Mouse (Mus musculus): ENCODE results near the gene Kdm5b. TPM values are rescaled to one million over a fixed set of nuclear protein-coding genes. Genes with fewer than 3 reads are reported as not detected.
"Not testable (repeated sequence)": the region's sequence is repeated elsewhere in the genome, so short reads cannot be mapped to it uniquely, and the experiment has no call there.

Gene Kdm5b
- polyA plus RNA-seq, 1 experiment = 11.2 TPM

DNA sequence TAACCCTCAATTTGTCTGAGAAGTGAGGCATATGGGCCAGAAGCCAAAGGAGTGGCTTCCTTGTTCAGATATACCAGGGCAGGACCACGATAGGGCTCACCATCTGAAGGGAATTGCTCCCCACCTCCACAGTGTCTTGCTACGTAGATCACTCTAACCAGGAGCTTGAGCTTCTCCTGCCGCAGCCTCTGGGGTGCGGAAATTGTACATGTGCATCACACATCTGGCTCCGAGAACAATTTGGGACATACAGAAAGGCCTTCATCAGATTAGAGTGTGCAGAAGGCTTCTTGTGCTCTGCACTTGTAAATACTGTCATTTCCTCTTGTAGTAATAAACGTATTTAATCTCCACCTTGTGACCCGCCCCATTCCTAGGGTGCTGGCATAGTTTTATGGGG is 38.8 kb upstream of the Kdm5b start:
- Histone ChIP-seq H3K4me3 (no peak overlapping the region), H3K4me2 (ENCODE audit: low read depth) (no peak overlapping the region), H3K79me2 (ENCODE audit: control insufficient read depth, insufficient read depth) (no peaks in the 10 kb centered on the region), H3ac (ENCODE audit: control insufficient read depth, insufficient read length) (no peak overlapping the region), H3K27me3 (ENCODE audit: control insufficient read depth, insufficient read depth, insufficient read length) (no peaks in the 10 kb centered on the region), H3K36me3 (ENCODE audit: control insufficient read depth, insufficient read depth) (no peaks in the 10 kb centered on the region)
- TF ChIP-seq TCF3 (IDR thresholded peaks at IDR 0.05; ENCODE audit: insufficient read length, low read depth) (no peak), MYOD1 (IDR thresholded peaks at IDR 0.05; ENCODE audit: control insufficient read depth in 1 of 3, insufficient read length in 2 of 3, low read depth in 2 of 3) (no peak), TCF12 (IDR thresholded peaks at IDR 0.05; ENCODE audit: insufficient read depth, poor library complexity, severe bottlenecking) (no peak), MAX (IDR thresholded peaks at IDR 0.05; ENCODE audit: low read depth) (no peak), E2F4 (IDR thresholded peaks at IDR 0.05; ENCODE audit: insufficient read depth) (no peak), POLR2AphosphoS2 (IDR thresholded peaks at IDR 0.05; ENCODE audit: insufficient read length, low read depth) (no peak), USF1 (IDR thresholded peaks at IDR 0.05; ENCODE audit: low read depth) (no peak), CEBPB (IDR thresholded peaks at IDR 0.05; ENCODE audit: insufficient read depth, poor library complexity, severe bottlenecking) (no peak), SRF (IDR thresholded peaks at IDR 0.05; ENCODE audit: control insufficient read depth, insufficient read length, low read depth) (no peak)

DNA sequence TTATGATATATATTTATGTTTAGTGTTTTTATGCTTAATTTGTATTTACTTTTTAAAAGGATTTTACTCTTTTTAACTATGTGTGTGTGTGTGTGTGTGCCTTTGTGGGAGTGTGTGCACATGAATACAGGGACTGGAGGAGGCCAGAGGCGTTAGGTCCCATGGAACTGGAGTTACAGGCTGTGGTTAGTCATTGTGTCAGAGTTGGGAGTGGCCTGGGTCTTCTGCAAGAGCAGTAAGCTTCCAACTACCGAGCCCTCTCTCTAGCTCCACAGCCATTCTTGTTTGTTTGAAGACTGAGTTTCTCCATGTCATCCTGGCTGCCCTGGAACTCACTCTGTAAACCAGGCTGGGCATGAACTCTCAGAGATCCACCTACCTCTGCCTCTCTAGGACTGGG is 37.6 kb upstream of the Kdm5b start:
- Histone ChIP-seq H3K36me3 (ENCODE audit: control insufficient read depth, insufficient read depth) (no peaks in the 10 kb centered on the region), H3ac (ENCODE audit: control insufficient read depth, insufficient read length) (no peak overlapping the region), H3K27me3 (ENCODE audit: control insufficient read depth, insufficient read depth, insufficient read length) (no peaks in the 10 kb centered on the region), H3K4me3 (no peak overlapping the region), H3K4me2 (ENCODE audit: low read depth) (no peak overlapping the region), H3K79me2 (ENCODE audit: control insufficient read depth, insufficient read depth) (no peaks in the 10 kb centered on the region)
- TF ChIP-seq TCF12 (IDR thresholded peaks at IDR 0.05; ENCODE audit: insufficient read depth, poor library complexity, severe bottlenecking) (no peak), E2F4 (IDR thresholded peaks at IDR 0.05; ENCODE audit: insufficient read depth) (no peak)

DNA sequence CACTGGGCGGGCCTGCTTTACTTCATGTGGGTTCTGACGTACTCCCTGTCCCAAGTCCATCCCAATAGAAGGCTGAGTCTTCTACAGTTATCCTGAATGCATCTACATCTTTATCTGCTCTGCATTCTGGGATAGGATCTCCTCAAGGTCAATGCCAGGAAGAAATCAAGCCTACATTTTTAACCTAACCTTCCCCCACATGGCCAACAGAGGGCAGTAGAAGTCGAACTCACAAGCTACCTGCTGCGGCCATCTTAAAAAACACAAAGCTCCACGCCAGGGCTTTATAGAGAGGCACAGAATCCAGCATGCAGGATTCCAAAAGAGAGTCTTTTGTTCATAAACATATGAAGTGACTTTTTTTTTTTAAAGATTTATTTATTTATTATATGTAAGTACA is 35.5 kb upstream of the Kdm5b start:
- Histone ChIP-seq H3K4me2 (ENCODE audit: low read depth) (no peak overlapping the region), H3K79me2 (ENCODE audit: control insufficient read depth, insufficient read depth) (no peaks in the 10 kb centered on the region)

GRCm38 (mm10) chr1:134525015-134525414 is 35.0 kb upstream of the Kdm5b start:
- Histone ChIP-seq H3K36me3 (ENCODE audit: control insufficient read depth, insufficient read depth) (no peaks in the 10 kb centered on the region), H3K79me2 (ENCODE audit: control insufficient read depth, insufficient read depth) (no peaks in the 10 kb centered on the region), H3ac (ENCODE audit: control insufficient read depth, insufficient read length) (no peak overlapping the region), H3K27me3 (ENCODE audit: control insufficient read depth, insufficient read depth, insufficient read length) (no peaks in the 10 kb centered on the region), H3K4me2 (ENCODE audit: low read depth) (no peak overlapping the region), H3K4me3 (no peak overlapping the region)
- TF ChIP-seq MYOD1 (IDR thresholded peaks at IDR 0.05; ENCODE audit: control insufficient read depth in 1 of 3, insufficient read length in 2 of 3, low read depth in 2 of 3) = no peak
- TF ChIP-seq SRF (IDR thresholded peaks at IDR 0.05; ENCODE audit: control insufficient read depth, insufficient read length, low read depth) = no peak

More for the DNA sequence above, 35.5 kb upstream of the Kdm5b start:
- Histone ChIP-seq H3K36me3 (ENCODE audit: control insufficient read depth, insufficient read depth) (no peaks in the 10 kb centered on the region), H3K4me3 (no peak overlapping the region), H3K27me3 (ENCODE audit: control insufficient read depth, insufficient read depth, insufficient read length) (no peaks in the 10 kb centered on the region), H3ac (ENCODE audit: control insufficient read depth, insufficient read length) (no peak overlapping the region)
- no peak for TF ChIP-seq REST (IDR thresholded peaks at IDR 0.05; ENCODE audit: insufficient read depth, insufficient read length)
- no peak for TF ChIP-seq CEBPB (IDR thresholded peaks at IDR 0.05; ENCODE audit: insufficient read depth, poor library complexity, severe bottlenecking)
- TF ChIP-seq POLR2AphosphoS2 (IDR thresholded peaks at IDR 0.05; ENCODE audit: insufficient read length, low read depth) = no peak
- no peak for TF ChIP-seq MYOD1 (IDR thresholded peaks at IDR 0.05; ENCODE audit: control insufficient read depth in 1 of 3, insufficient read length in 2 of 3, low read depth in 2 of 3)
- TF ChIP-seq TCF12 (IDR thresholded peaks at IDR 0.05; ENCODE audit: insufficient read depth, poor library complexity, severe bottlenecking) = no peak
- no peak for TF ChIP-seq MAX (IDR thresholded peaks at IDR 0.05; ENCODE audit: low read depth)
- no peak for TF ChIP-seq TCF3 (IDR thresholded peaks at IDR 0.05; ENCODE audit: insufficient read length, low read depth)
- no peak for TF ChIP-seq USF1 (IDR thresholded peaks at IDR 0.05; ENCODE audit: low read depth)
- no peak for TF ChIP-seq E2F4 (IDR thresholded peaks at IDR 0.05; ENCODE audit: insufficient read depth)
- TF ChIP-seq SRF (IDR thresholded peaks at IDR 0.05; ENCODE audit: control insufficient read depth, insufficient read length, low read depth) = no peak
- TF ChIP-seq POLR2A (IDR thresholded peaks at IDR 0.05; ENCODE audit: insufficient read length, low read depth) = no peak
- no peak for TF ChIP-seq MYOG (IDR thresholded peaks at IDR 0.05; ENCODE audit: control insufficient read depth in 1 of 3, insufficient read depth in 1 of 3, insufficient read length in 2 of 3, low read depth in 2 of 3)

GRCm38 (mm10) chr1:134526752-134527151 is 33.2 kb upstream of the Kdm5b start:
- H3K27me3 ChIP-seq (ENCODE audit: control insufficient read depth, insufficient read depth, insufficient read length) = no peaks in the 10 kb centered on the region
- H3K4me2 ChIP-seq (ENCODE audit: low read depth) = no peak overlapping the region
- no peaks in the 10 kb centered on the region for H3K36me3 ChIP-seq (ENCODE audit: control insufficient read depth, insufficient read depth)
- H3ac ChIP-seq (ENCODE audit: control insufficient read depth, insufficient read length) = no peak overlapping the region
- TF ChIP-seq MYOD1 (IDR thresholded peaks at IDR 0.05; ENCODE audit: control insufficient read depth in 1 of 3, insufficient read length in 2 of 3, low read depth in 2 of 3) (no peak), POLR2A (IDR thresholded peaks at IDR 0.05; ENCODE audit: insufficient read length, low read depth) (no peak)
- H3K4me3 ChIP-seq = no peak overlapping the region
- H3K79me2 ChIP-seq (ENCODE audit: control insufficient read depth, insufficient read depth) = no peaks in the 10 kb centered on the region

- Histone ChIP-seq H3ac (ENCODE audit: control insufficient read depth, insufficient read length) (no peak overlapping the region), H3K27me3 (ENCODE audit: control insufficient read depth, insufficient read depth, insufficient read length) (no peaks in the 10 kb centered on the region), H3K4me2 (ENCODE audit: low read depth) (no peak overlapping the region), H3K79me2 (ENCODE audit: control insufficient read depth, insufficient read depth) (no peaks in the 10 kb centered on the region), H3K36me3 (ENCODE audit: control insufficient read depth, insufficient read depth) (no peaks in the 10 kb centered on the region), H3K4me3 (no peak overlapping the region)
- TF ChIP-seq E2F4 (IDR thresholded peaks at IDR 0.05; ENCODE audit: insufficient read depth) (no peak), CEBPB (IDR thresholded peaks at IDR 0.05; ENCODE audit: insufficient read depth, poor library complexity, severe bottlenecking) (no peak), POLR2A (IDR thresholded peaks at IDR 0.05; ENCODE audit: insufficient read length, low read depth) (no peak), REST (IDR thresholded peaks at IDR 0.05; ENCODE audit: insufficient read depth, insufficient read length) (no peak), MYOG (IDR thresholded peaks at IDR 0.05; ENCODE audit: control insufficient read depth in 1 of 3, insufficient read depth in 1 of 3, insufficient read length in 2 of 3, low read depth in 2 of 3) (no peak), TCF12 (IDR thresholded peaks at IDR 0.05; ENCODE audit: insufficient read depth, poor library complexity, severe bottlenecking) (no peak), USF1 (IDR thresholded peaks at IDR 0.05; ENCODE audit: low read depth) (no peak), SRF (IDR thresholded peaks at IDR 0.05; ENCODE audit: control insufficient read depth, insufficient read length, low read depth) (no peak), MYOD1 (IDR thresholded peaks at IDR 0.05; ENCODE audit: control insufficient read depth in 1 of 3, insufficient read length in 2 of 3, low read depth in 2 of 3) (no peak), TCF3 (IDR thresholded peaks at IDR 0.05; ENCODE audit: insufficient read length, low read depth) (no peak), MAX (IDR thresholded peaks at IDR 0.05; ENCODE audit: low read depth) (no peak), POLR2AphosphoS2 (IDR thresholded peaks at IDR 0.05; ENCODE audit: insufficient read length, low read depth) (no peak)
Measured at GRCm38 (mm10) chr1:134530618-134531017, 29.4 kb upstream of the Kdm5b start.

- H3K27me3 ChIP-seq (ENCODE audit: control insufficient read depth, insufficient read depth, insufficient read length); H3K4me3 ChIP-seq; H3ac ChIP-seq (ENCODE audit: control insufficient read depth, insufficient read length): not testable (repeated sequence)
Measured at GRCm38 (mm10) chr1:134533710-134534109, 26.3 kb upstream of the Kdm5b start.

More at GRCm38 (mm10) chr1:134533710-134534109, 26.3 kb upstream of the Kdm5b start:
- not testable (repeated sequence) for H3K4me2 ChIP-seq (ENCODE audit: low read depth); H3K79me2 ChIP-seq (ENCODE audit: control insufficient read depth, insufficient read depth); H3K36me3 ChIP-seq (ENCODE audit: control insufficient read depth, insufficient read depth)
